Mouse (Mus musculus) lung, postnatal 10 days (tissue): ENCODE measurements around the gene Mecom.

ENCODE experiments used
- DNase-seq: peaks from one replicate; pipeline ENCODE4 v3.0.0; 2021

Gene Mecom

GRCm38 (mm10) chr3:30480551-30480950 lies 67.3 kb downstream of the Mecom start:
- peak; percentile 53 for DNase-seq

DNA sequence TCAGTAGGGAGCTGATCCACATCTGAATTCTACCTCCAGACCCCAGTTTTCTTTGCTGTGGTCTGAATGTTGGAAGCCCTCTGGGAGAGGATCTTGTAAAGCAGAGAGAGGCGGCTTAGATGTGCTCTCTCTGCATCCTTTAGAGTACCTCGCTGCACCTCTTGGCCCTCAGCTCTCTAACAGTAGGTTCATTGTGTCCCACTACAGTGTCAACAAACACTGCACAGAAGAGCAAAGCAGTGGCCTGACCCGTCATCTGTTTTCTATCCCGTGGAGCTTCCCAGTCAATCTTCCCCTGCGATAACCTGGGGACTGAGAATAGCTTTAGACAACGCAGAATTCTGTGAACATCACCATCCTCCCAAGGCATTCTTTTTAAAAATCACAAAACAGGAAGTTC lies 69.6 kb downstream of the Mecom start:
- DNase-seq = no peak

GRCm38 (mm10) chr3:30477008-30477407 lies 70.8 kb downstream of the Mecom start:
- DNase-seq = no peak

DNA sequence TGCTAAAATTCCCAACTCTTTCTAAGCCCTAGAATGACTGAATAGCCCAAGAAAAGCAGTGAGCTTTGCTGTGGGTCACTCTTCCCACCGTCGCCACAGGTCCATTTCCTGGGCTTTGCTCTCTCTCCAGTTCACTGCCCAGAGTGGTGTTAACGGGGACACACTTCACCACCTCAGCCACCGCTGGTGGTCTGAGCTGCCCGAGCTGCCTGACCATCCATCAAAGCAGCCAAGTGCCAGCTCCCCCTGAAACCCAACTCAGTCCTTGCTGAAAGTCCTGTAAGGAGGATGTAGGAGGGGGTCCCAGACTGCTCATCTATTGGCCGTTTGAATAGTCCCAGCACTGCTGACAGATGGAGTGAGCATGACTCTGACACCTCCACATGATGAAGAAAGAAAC lies 72.2 kb downstream of the Mecom start:
- no peak for DNase-seq

DNA sequence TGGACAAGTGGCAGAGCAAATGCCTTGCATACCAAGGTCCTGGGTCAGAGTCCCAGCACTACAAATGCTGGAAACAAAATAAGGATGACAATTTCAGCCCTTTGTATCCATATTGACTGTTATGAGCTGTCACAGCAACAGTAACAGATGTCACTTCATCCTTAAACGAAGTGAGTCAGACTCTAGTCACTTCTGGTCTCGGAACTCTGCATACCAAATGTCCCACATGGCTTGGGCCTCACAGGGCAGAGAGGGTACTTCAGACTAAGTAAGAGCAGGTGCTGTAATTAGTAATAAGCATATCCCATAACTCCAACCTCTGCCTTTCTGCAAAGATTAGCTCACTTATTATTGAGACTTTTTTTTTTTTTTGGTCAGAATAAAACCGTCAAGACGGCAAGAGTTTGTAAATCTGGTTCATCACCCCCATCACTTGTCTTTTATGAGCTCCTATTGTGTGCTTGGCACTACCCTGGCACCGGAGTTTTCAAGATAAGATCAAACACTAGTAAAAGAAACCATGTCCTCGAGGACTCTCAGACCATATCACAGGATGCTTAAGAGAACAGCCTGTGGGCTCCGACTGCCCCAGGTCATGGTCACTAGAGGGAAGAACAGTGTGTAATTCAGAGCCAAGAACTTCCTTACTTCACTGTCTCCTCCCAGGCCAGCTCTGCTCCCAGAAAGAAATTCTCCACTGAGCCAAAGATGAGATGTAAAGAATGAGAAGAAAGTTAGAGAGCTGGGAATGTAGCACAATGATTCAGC lies 79.6 kb downstream of the Mecom start:
- DNase-seq = no peak

GRCm38 (mm10) chr3:30466031-30466650 lies 81.7 kb downstream of the Mecom start:
- no peak for DNase-seq

DNA sequence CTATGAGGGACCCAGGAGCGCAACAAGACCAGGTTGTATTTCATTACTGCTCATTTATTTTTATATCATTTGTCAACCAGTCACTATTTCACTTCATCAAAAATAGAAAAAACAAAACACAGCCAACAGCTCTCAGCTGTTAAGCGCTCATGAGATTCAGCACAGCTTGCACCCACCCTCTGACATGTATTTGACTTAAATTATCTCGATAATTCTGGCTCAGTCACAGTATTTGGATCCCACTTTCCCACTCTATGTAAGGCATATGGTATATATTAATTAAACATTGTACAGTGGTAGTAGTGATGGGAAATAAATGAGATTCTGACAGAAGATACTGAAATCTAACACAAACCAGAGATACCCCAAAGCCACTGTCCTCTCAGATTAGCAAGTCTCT lies 83.3 kb downstream of the Mecom start:
- no peak for DNase-seq

DNA sequence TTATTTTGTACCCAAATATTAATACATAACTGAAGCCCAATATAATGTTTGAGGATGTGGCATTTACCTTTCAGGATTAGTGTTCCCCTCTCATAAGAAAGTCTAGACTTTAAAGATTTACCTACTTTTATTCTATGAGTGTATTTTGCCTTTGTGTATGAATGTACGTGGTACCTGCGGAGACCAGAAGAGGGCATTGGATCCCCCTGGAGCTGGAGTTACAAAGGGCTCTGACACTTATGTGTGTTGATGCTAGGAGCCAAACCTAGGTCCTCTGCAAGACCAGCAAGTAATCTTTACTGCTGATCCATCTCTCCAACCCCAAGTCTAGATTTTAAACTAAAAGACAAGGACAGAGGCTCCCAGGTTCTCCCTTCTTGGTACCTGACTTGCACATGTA lies 86.0 kb downstream of the Mecom start:
- DNase-seq = no peak

GRCm38 (mm10) chr3:30460890-30461578 lies 86.8 kb downstream of the Mecom start:
- peak; percentile 81 for DNase-seq

- no peak for DNase-seq
Observed at GRCm38 (mm10) chr3:30459626-30460025, 88.2 kb downstream of the Mecom start.

DNA sequence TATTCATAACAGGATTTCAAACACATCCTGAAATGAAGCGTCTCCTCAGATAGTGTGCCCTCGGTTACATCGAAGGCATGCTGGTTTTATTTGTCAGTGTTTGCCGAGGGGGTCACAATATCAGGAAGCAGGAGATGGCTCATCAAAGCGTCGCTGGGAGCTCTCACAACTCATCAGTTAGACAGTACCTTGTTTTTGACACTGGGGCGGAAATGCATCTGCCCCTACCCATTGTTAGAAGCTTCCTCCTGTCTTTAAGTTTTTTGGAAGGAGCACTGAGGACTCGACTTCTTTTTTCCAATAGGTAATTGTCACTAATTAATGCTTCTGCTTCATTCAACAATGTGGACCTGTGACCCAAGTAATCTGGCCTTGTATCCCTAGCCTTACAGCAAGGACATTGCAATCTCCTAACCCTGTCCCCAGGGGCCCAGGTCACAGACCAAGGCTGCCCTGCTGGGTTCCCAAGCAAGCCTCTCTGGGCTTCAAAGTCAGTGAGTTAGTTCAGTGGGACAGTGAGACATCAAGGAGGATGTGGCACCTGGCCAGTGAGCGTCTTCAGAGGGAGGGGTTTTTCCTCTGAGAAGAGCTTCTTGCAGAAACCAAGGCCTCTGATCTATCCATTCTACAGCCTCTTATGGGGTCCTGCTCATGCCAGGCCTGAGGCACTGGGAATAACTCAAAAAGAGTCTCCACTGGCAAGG lies 89.7 kb downstream of the Mecom start:
- DNase-seq = peak; percentile 33

DNA sequence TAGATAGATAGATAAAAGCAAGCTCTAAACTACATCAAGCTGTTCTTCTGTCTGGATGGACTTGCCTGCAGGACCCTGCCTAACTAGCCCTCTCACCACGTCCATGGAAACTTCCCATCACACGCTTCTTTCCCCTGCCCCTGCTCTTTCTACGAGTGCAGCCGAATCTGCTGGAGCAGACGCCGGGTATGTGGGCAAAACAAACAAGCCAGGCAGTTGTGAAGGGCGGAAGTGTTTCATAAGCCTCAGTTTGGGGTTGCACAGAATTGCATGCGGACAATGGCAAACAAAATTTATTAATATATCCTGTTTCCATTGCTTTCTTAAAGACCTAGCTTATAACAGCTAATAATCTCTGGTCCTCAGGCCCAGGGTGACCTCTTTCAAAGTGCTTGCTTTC lies 91.9 kb downstream of the Mecom start:
- no peak for DNase-seq

- DNase-seq = no peak
Observed at GRCm38 (mm10) chr3:30453546-30454455, 94.0 kb downstream of the Mecom start.

DNA sequence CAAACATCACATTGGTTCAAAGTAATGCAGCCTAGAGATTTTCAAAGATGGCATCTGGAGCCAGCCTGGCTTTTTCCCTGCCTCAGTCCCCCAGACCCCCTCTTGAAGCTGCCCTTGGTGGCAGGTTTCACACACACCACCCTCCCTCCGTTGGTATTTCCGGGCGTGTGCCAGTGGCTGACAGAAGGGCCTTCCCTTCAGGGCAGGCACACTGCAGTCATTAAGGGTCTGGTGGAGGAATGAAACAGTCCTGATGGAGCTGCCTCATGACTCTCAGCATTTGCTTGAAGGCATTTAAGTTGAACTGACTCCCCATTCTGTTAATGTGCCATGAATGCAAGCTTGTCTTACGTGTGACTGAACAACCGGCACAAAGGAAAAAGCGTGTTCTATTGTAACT lies 94.8 kb downstream of the Mecom start:
- DNase-seq = no peak

GRCm38 (mm10) chr3:30452511-30452910 lies 95.3 kb downstream of the Mecom start:
- no peak for DNase-seq

DNA sequence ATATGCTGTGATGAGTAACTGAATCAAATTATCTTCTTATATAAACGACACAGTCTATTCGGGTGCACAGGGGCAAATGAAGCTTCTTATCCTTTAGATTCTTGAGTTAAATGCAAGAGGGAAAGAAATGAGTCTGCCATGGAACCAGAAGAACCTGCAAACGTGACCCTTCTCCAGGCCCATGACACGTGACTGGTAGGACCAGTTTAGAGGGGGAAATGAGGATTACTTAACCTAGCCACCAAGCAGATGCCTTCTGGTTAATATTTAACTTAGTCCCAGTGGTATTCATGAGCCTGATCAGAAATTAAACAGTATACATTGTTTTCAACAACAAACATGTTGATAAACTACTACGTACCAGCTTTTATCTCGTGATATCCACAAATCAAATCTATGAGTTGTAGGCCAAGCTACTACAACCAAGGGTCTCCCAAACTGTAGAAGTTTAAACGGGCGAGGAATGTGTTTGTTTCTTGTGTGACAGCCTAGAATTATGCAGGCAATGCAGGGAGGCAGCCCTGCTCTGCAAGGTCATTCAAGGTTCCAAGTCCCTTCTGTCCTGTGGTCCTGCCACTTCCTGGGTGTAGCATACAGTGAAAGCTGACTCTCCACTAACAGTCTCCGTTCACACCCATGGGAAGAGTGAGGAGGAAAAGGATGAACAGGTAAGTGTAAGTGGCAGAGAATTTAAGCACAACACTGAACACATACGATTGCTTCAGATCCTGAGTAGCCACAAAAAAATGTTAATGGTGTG lies 97.4 kb downstream of the Mecom start:
- DNase-seq = no peak

DNA sequence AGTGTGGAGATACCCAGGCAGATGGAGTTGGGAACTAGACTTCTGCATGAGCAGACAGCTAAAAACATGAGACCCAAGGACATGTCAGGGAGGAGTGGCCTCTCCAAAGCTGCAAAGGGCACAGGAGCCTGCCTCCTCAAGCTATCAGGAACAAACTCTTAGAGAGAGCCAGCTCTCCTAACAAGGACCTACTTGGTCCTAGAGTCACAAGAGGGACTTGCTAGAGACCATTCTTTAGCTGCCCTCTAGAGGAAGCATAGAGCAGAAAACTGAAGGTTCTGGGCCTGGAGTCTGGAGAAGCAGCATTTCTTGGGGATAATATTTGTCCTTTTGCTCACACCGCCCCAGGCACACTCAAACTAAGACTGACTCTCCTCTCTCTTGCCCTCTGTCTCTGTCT lies 99.2 kb downstream of the Mecom start:
- DNase-seq = peak; percentile 58

DNA sequence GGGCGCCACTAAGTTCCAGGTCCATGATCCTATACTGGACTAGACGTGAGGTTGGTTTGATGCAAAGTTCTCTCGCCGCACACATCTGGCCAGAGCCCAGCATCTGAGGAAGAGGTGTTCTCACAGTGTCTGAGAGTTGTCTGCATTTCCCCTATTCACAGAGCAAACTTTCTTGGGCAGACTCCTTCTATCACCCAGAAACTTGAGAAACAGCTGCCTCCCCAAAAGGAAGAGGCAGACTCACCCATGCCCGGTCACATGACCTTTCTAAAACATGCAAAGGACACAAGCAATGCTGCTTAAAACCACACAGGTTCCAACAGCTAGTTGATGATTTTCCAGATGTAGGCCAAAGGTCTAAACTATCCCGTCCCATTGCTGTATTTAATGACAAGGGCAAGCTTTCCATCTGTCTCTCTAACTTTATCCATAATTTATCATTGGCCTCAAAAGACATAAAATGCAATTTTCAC lies 101.8 kb downstream of the Mecom start:
- DNase-seq = no peak

GRCm38 (mm10) chr3:30445247-30445969 lies 102.4 kb downstream of the Mecom start:
- DNase-seq = no peak

GRCm38 (mm10) chr3:30441646-30442045 lies 106.2 kb downstream of the Mecom start:
- DNase-seq = no peak

GRCm38 (mm10) chr3:30438007-30438406 lies 109.8 kb downstream of the Mecom start:
- no peak for DNase-seq
